Mouse (Mus musculus) granulocyte monocyte progenitor cell, adult 5-6 weeks (primary cell): ENCODE data around the gene Hpcal1. TPM values are rescaled to one million over a fixed set of nuclear protein-coding genes. Genes with fewer than 3 reads are reported as not detected.
A peak's percentile ranks its signal among the peaks of the same experiment; 100 is the strongest.
"Not testable (repeated sequence)": the region's sequence is repeated elsewhere in the genome, so short reads cannot be mapped to it uniquely, and the experiment has no call there.

Experiments used
- ATAC-seq: replicated peaks from 2 replicates; pipeline ENCODE4 v1.8.0; 2016; ENCODE audit warnings: mild to moderate bottlenecking, moderate TSS enrichment, inconsistent platforms; ENCODE audit not compliant: poor library complexity, severe bottlenecking
- total RNA-seq, 2 experiments: library from RNA; stranded (forward) in 1 of 2; stranded (reverse) in 1 of 2; fragments of 200-712, 200-1000 nt in 1 of 2; fragments of >200 nt in 1 of 2; fragmentation: Nextera tagmentation in 1 of 2; gene quantifications; 2 replicates each; pipeline ENCODE4 v1.2.3; 2014 to 2017

Gene Hpcal1
- total RNA-seq, 2 experiments from 2014 or later: 19.6 to 58.9 TPM

DNA sequence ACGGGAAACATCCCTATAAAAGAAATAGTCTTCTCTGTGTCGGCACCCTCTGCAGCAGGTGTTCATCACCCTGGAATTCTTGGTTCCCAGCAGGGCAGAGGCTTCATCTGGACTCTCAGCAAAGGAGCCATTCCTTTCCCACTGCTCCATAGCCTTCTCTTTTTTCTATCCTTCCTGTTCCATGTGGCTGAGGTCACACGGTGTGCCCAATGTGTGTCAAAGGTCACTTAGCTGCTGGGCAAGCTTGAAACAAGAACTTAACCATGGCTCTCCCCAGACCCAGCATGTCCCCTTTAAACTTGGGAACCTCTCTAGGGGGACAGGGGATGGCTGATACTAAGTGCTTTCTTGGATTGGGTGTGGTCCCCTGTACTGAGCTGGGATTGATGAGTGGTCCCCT is 73.3 kb downstream of the Hpcal1 start:
- no peak for ATAC-seq

DNA sequence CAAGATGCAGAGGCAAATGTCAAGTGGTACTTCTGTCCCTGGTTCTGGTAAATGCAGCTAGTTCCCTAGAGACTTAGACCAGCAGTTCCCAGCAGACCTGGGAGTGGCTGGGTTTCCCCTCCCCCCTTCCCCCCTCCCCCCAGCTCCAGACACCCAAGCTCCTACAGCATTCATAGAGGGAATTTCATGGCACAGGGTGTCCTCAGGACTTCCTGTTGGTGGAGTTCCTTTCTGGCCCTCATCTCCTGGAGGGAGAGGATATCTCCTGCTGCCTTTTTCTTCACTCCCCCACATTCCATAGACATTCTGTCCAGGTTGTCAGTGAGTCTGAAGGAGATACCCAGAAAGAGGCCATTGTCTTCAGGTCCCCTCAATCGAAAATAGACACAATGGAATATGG is 76.9 kb downstream of the Hpcal1 start:
- ATAC-seq: not testable (repeated sequence)

DNA sequence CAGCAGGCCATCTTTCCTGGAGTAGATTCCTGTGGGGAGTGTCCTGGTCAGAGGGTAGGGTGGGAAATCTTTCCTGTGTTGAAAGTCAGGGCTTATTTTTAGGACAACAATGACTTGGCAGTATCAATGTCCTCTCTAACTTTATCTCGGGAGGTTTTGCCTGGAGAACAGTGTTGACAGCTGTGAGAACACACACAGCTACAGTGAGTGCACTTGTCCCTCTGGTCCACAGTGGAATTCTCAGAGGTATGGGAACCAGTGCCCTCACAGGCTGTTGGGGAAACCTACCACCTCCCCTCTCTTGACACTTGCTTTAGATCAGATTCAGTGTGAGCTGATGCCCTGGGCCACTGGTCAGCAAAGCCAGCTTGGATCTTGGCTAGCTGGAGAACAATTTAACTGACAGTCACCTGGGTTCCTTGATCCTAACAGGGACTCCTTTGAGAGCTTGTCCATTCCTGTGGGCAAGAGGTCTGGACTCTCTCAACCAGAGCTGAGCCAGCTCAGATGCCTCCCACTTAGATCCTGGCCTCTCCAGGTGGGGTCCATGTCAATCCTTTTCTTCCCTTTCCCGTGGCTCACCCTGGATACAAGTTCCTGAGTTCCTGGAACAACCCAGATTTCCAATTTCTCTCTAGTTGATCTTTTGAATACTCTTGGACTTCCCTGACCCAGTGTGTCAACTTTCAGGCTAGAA is 79.0 kb downstream of the Hpcal1 start:
- ATAC-seq: no peak

DNA sequence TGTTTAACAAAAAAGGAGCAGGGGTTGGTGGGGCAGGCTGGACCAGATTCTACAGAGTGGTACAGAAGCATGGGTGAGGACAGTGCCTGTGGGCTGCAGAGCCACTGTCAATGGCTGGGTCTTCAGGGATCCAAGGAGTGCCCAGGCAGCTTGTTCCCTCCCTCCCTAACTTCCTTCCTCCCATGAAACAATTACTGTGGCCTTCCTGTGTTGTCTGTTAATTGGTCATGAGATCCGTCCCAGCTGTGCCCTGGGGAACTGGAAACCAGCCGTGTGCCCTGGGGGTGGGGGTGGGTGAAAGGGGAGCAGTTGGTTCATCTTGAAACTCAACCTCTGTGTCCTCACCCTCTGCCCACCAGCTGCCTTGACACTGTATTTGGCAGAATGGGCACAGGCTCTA is 79.9 kb downstream of the Hpcal1 start:
- ATAC-seq: peak; percentile 96

DNA sequence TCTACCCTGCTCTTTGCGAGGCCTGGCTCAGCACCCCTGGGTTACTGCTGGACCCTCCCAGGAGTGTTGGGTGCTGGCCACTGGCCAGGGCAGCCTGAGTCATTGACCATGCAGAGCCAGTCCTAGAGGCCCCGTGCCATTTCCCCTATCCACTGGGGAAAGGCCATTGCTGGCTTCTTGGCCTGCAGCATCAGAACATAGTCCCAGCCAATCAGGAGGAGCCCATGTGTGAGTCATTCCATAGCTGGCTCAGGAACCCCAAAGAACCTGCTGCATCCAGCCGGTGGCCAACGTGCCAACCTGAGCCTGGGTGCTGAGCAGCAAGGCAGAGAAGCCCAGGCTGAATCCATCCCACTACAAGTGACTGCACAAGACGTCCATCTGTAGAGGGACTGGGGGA is 83.1 kb downstream of the Hpcal1 start:
- not testable (repeated sequence) for ATAC-seq

DNA sequence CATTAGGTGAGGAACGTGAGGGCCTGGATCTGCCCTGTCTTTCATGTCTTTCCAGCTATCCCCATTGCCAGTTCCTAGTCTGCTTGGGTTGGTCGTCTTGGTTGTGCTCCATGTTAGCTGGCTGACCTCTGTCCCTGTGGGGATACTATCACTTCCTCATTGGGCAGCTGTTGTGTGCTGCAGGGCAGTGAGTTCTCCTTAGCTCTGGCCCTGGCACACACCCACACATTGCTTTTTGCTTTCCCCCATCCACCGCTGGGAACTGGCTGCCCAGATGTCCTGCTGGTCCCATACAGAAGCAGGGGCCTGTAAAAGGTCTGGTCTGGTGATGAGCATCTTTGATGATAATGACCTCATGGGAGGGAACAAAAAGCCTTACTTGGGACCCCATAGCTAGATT is 84.2 kb downstream of the Hpcal1 start:
- ATAC-seq: not testable (repeated sequence)

DNA sequence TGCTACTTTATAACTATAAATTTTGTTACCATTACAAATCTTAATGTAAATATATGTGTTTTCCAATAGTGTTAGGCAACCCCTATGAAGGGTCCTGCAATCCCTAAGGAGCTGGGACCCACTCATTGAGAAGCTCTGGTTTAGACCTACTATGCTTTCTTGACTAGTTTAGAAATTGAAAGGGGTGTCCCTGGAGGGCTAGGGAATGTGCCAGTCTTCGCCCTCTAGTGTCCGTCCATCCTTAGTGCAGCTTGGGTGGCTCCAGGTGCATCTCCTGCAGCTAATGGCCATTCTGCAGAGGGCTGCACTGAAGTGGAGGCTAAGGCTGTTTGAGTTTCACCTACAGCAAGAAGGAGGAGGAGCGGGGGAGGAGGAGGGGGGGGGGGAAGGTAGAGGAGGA is 87.7 kb downstream of the Hpcal1 start:
- peak; percentile 89 for ATAC-seq

DNA sequence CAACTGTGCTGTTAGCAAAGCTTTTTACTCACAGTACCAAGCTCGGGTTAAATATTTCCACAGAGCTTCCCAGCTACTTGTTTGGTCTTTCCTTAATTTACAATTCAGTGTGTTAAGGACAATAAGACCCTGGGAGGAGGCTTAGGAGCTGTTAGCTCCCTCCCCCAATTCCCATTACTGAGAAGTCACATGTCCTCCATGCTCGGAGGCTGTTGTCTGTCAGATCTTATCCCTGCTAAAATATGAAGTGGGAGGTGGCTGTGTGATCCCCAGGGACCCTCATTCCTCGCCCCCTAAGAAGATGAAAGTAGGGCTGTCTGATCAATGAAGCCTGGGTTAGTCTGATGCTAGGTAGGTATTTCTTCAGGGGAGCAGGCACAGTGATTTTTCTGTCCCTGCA is 88.4 kb downstream of the Hpcal1 start:
- no peak for ATAC-seq

DNA sequence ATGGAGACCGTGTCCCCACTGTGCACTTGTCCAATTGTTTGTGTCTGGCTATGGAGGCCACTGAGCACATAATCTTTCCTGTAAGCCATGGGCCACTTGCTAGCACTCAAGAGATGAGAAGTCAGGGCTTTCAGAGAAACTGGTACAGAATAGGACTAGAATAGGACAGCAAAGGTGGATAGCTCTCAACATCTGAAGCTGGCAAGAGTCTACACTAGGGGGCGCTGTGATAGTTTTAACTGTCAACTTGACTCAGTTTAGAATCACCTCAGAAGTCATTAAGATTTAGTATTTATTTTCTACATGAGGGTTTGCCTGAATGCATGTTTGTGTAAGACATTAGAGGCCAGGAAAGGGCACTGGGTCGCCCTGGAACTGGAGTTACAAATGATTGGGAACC is 98.8 kb downstream of the Hpcal1 start:
- no peak for ATAC-seq

DNA sequence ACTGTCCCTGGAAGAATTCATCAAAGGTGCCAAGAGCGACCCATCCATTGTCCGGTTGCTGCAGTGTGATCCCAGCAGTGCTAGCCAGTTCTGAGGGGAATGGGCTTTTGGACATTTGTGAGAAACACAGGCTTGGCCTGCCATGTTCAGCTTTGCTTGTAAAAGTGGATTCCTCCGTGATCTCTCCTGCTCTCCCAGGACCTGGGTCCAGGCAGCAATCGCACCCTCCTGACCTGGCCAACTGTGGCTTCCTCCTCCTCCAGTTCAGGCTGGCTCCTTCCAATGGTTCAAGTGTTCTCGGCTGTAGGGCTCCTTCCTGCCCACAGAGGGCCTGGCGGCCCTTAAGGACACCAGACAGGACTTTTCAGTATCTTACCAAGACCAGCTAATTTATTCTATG is 100.5 kb downstream of the Hpcal1 start:
- no peak for ATAC-seq

DNA sequence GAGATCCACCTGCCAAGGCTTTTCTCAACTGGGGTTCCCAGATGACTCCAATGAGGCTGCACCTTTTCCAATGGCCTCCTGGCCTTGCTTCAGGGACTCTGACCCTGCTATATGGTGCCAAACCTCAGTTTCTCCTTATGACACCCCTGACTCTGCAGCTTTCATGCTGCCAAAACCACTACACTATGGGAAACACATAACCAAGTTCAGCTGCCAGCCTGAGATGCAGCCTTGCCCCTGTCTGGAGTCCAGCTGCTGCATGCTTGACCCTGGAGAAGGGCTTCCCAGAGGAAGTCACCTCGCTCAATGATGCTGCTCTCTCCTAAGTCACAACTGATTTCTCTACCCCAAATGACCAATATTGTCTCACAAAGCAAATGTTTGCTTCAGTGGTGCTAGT is 102.1 kb downstream of the Hpcal1 start:
- no peak for ATAC-seq

DNA sequence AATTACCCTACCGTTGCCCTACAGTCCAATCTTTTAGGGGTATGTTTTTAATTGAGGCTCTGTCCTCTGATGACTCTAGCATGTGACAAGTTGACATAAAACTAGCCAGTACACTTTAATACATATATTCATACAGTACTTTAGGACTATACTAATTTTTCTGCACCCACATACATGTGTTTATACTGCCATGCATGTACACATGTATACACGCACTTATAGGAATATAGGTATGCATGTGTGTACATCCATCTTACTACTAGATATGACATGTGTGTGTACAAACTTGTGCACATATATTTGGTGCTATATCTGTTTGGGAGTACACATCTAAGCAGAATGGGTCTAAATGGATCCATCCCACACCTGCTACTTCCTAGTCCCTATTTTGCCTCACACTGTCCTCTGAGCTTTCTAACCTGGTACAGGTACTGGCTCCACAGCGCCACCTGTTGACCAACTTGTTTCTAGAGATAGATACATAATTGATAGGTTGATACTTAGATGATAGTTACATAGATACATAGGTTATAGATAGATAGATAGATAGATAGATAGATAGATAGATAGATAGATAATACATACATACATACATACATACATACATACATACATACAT is 105.1 kb downstream of the Hpcal1 start:
- ATAC-seq: peak; percentile 63

DNA sequence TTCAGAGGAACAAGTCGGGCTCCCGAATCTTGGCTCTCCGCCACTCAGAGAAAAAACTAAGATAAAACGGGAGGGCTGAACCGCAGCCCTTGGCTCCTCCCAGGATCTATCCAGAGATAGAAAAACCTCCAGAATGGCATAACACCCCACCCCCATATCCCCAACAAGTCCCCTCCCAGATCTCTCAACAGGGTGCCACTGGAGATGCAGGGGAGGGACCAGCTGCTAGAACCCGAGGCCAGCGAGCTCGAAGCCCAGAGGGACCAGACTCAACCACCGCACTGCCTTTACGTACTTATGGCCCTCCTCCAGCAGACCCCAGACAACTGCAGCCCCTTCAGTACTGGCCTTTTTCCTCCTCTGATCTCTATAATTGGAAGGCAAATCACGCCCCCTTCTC is 107.6 kb downstream of the Hpcal1 start:
- ATAC-seq: not testable (repeated sequence)

DNA sequence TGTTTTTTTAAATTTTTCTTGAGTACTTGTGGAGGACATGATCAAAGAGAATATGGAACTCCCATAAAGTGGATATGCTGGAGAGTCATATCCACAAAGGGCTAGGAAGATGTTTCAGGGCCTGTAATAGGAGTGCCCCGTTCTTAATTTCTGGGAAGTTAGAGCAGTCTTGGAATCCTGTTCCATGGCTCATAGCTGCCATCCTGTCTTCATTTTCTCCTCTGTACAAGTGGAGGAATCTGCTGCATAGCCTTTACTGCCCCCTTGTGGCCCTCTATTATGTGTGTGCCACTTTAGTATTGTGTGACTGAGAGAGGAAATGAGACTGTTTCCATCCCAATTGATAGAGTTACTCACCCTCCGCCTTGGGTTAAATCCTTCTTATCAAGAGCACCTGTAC is 117.9 kb downstream of the Hpcal1 start:
- peak; percentile 58 for ATAC-seq

DNA sequence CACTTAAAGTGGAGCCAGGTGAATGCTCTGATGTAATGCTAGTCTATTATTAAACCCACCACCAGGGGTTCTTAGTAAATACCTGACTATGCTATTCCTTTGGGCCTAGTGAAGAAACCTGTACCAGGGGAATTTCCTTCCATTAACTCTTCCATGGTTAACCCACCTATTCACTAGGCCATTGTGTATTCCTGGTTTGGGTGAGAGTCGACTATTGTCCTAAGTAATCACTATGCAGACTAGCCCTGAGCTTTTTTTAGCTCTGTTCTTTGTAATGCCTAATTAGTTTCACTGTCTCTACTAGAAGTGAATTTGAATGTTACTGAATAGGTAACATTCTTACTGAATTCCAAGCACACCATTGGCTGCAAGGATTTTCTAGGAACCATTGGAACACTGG is 144.6 kb downstream of the Hpcal1 start:
- not testable (repeated sequence) for ATAC-seq

Other genes with a start within 250 kb of the Hpcal1 start
- gene Odc1, start 146.1 kb upstream of the Hpcal1 start, total RNA-seq (2014; fragmentation: Nextera tagmentation): 145 and 151 TPM in 2 replicates
- gene Odc1, start 146.1 kb upstream of the Hpcal1 start, total RNA-seq (2017): 379 and 430 TPM in 2 replicates